ENCODE assay signal across 8 mouse cellular contexts in the genomic region with DNA sequence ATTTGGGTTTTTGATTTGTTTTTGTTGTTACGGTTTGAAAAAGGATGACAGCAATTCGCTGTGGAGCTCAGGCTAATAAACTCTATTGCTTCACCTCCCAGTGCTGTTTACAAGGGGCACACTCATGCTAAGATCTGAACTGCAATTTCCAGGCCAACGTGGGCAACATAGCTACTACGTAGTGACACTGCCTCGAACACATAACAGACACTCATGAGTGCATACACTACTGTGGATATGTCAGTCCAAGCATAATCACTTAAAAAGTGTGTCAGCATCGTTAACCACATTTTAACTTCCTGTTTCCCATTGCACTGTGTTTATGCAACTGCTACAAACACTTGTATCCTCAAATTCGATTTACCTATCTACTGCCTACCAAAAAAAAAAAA. TPM values are rescaled to one million over a fixed set of nuclear protein-coding genes. Genes with fewer than 3 reads are reported as not detected.
A peak's percentile ranks its signal among the peaks of the same experiment; 100 is the strongest.
DNase-seq lines count a peak whose midpoint lies in the region; ATAC-seq and TF ChIP-seq lines count a peak whose summit lies in the region.

No protein-coding gene starts in this region.

- H3K4me1 ChIP-seq in heart, embryonic 14.5 days (ENCODE audit: control insufficient read depth in 2 of 2, insufficient read depth in 2 of 2, low read length in 2 of 2): peaks cover 0 to 12% of the 10 kb centered on the region in 2 experiments; a peak in 2 of 4 replicates
- peaks cover 54% of the 10 kb centered on the region for H3K4me1 ChIP-seq in G1E (ENCODE audit: insufficient read depth, low read depth, low read length)
- H3K4me1 ChIP-seq in megakaryocyte, embryonic 14.5 days: peaks cover 86% of the 10 kb centered on the region

- peak overlapping the region; percentile 82 for H3K4me2 ChIP-seq in heart, embryonic 14.5 days (ENCODE audit: low read length)

- H3K9me3 ChIP-seq in heart, embryonic 14.5 days (ENCODE audit: control insufficient read depth, low read length): no peaks in the 10 kb centered on the region
- H3K9me3 ChIP-seq in G1E (replicated peaks): no peaks in the 10 kb centered on the region
- no peaks in the 10 kb centered on the region for H3K9me3 ChIP-seq in megakaryocyte, embryonic 14.5 days

- WGBS in heart, embryonic 14.5 days: 26% methylated on average over 7 of the region's 7 CpGs

- peak overlapping the region; percentile 87 for H3K9ac ChIP-seq in heart, embryonic 14.5 days (ENCODE audit: low read length)

- ATAC-seq in heart, embryonic 14.5 days (ENCODE audit: insufficient number of reproducible peaks, insufficient read depth, low FRiP score, low read depth): no peak
- peak; percentile 25 for ATAC-seq in G1E (ENCODE audit: extremely low read depth, insufficient number of reproducible peaks, low FRiP score, poor library complexity, severe bottlenecking)
- peak; percentile 51 to 75; a peak in 3 of 4 replicates for ATAC-seq in hematopoietic stem cell, adult 5-6 weeks (replicated peaks in 1 of 2; ENCODE audit: insufficient read depth in 1 of 2, low FRiP score in 2 of 2, low TSS enrichment in 1 of 2, low read depth in 1 of 2, poor library complexity in 2 of 2, severe bottlenecking in 2 of 2)

- peaks cover 19% of the 10 kb centered on the region for H3K36me3 ChIP-seq in heart, embryonic 14.5 days (ENCODE audit: control insufficient read depth, insufficient read depth, low read length)
- peaks cover 31% of the 10 kb centered on the region for H3K36me3 ChIP-seq in G1E (replicated peaks)
- peaks cover 30% of the 10 kb centered on the region for H3K36me3 ChIP-seq in megakaryocyte, embryonic 14.5 days (replicated peaks; ENCODE audit: low read length)

- TF ChIP-seq CTCF in G1E (IDR thresholded peaks at IDR 0.05; ENCODE audit: low read depth, low read length): no peak

- DNase-seq in heart, adult 11 months: no peak
- DNase-seq in G1E (ENCODE audit: low spot score) (peak; percentile 40), adipocyte (ENCODE audit: low spot score) (no peak)
- DNase-seq in ovary, postnatal 10 days (ENCODE audit: low spot score): no peak
- DNase-seq in urinary bladder, postnatal 25 days (ENCODE audit: low spot score): no peak

- H3K27me3 ChIP-seq in heart, embryonic 14.5 days (ENCODE audit: control insufficient read depth, insufficient read depth, low read length): no peaks in the 10 kb centered on the region
- H3K27me3 ChIP-seq in G1E (ENCODE audit: insufficient read depth, low read length): peaks cover 3% of the 10 kb centered on the region
- no peaks in the 10 kb centered on the region for H3K27me3 ChIP-seq in megakaryocyte, embryonic 14.5 days (replicated peaks)

- H3K4me3 ChIP-seq in heart, embryonic 14.5 days (ENCODE audit: control insufficient read depth in 1 of 2, insufficient read depth in 1 of 2, low read depth in 1 of 2, low read length in 2 of 2): peak overlapping the region; percentile 28 to 73; a peak in 3 of 4 replicates
- H3K4me3 ChIP-seq in G1E (ENCODE audit: low read depth, low read length): peak overlapping the region; percentile 82
- peak overlapping the region; percentile 97 for H3K4me3 ChIP-seq in megakaryocyte, embryonic 14.5 days (replicated peaks)

- H3K27ac ChIP-seq in heart, embryonic 14.5 days (replicated peaks in 1 of 2; ENCODE audit: control insufficient read depth in 1 of 2, insufficient read depth in 1 of 2, low read depth in 2 of 2, low read length in 2 of 2): peak overlapping the region; percentile 42 to 66; a peak in 3 of 4 replicates

RNA-seq across cellular contexts. Expression of a gene that starts 0.4 kb away (rescaled TPM):
- polyA plus RNA-seq in heart, embryonic 14.5 days (2014; fragmentation: Nextera tagmentation; extraction: Ambion mirVana): 176 and 188 TPM in 2 replicates
- 92.0 and 92.7 TPM in 2 replicates for total RNA-seq in G1E (2014; fragmentation: Nextera tagmentation)
- total RNA-seq in G1E (2017): 374 and 411 TPM in 2 replicates
- polyA plus RNA-seq in G1E (2012): 108 and 177 TPM in 2 replicates
- total RNA-seq in hematopoietic stem cell, adult 5-6 weeks (2017): 164 and 233 TPM in 2 replicates
- 24.8 and 169 TPM in 2 replicates for polyA plus RNA-seq in megakaryocyte, embryonic 14.5 days (2012; ENCODE audit: insufficient read depth, low replicate concordance)

RNA-seq across cellular contexts. Expression of a gene that starts 27.6 kb away (rescaled TPM):
- polyA plus RNA-seq in heart, embryonic 14.5 days (2014; fragmentation: Nextera tagmentation; extraction: Ambion mirVana): 13.5 and 16.9 TPM in 2 replicates
- total RNA-seq in G1E (2014; fragmentation: Nextera tagmentation): 44.7 and 52.9 TPM in 2 replicates
- 22.4 and 27.5 TPM in 2 replicates for total RNA-seq in G1E (2017)
- 64.0 and 72.5 TPM in 2 replicates for polyA plus RNA-seq in G1E (2012)
- 26.6 and 29.0 TPM in 2 replicates for total RNA-seq in hematopoietic stem cell, adult 5-6 weeks (2017)
- 13.6 and 16.9 TPM in 2 replicates for polyA plus RNA-seq in megakaryocyte, embryonic 14.5 days (2012; ENCODE audit: insufficient read depth, low replicate concordance)
